Mouse (Mus musculus): ENCODE results near the gene Ndufa4l2. TPM values are rescaled to one million over a fixed set of nuclear protein-coding genes. Genes with fewer than 3 reads are reported as not detected.

The Ndufa4l2 gene
- polyA plus RNA-seq, 1 experiment from 2014 or later: 57.8 TPM

- H3K27ac ChIP-seq: no peak overlapping the region
- H3K4me3 ChIP-seq (replicated peaks; ENCODE audit: low read depth, low read length): no peak overlapping the region
- WGBS: 82% methylated on average over 3 of the region's 3 CpGs
- H3K9ac ChIP-seq (ENCODE audit: low read depth, low read length): no peak overlapping the region
- no peaks in the 10 kb centered on the region for H3K4me1 ChIP-seq (replicated peaks; ENCODE audit: insufficient read depth, low read length)
- ATAC-seq (replicated peaks; ENCODE audit: low FRiP score, low read depth): no peak
- no peak for DNase-seq (ENCODE audit: low spot score)
- TF ChIP-seq CTCF (IDR thresholded peaks at IDR 0.05; ENCODE audit: low read depth): no peak
- no peak overlapping the region for H3K4me2 ChIP-seq (ENCODE audit: low read length)
- peaks cover 56% of the 10 kb centered on the region for H3K36me3 ChIP-seq (ENCODE audit: insufficient read depth, low read length)
- H3K9me3 ChIP-seq (replicated peaks; ENCODE audit: low read length): no peaks in the 10 kb centered on the region
- H3K27me3 ChIP-seq (ENCODE audit: insufficient read depth, low read length): no peaks in the 10 kb centered on the region
Measured at GRCm38 (mm10) chr10:127492118-127492517, 22.6 kb upstream of the Ndufa4l2 start.

GRCm38 (mm10) chr10:127496156-127496555 is 18.6 kb upstream of the Ndufa4l2 start:
- no peak overlapping the region for H3K27ac ChIP-seq
- no peak for TF ChIP-seq CTCF (IDR thresholded peaks at IDR 0.05; ENCODE audit: low read depth)
- H3K9ac ChIP-seq (ENCODE audit: low read depth, low read length): no peak overlapping the region
- ATAC-seq (replicated peaks; ENCODE audit: low FRiP score, low read depth) (no peak), DNase-seq (ENCODE audit: low spot score) (no peak)
- peaks cover 67% of the 10 kb centered on the region for H3K36me3 ChIP-seq (ENCODE audit: insufficient read depth, low read length)
- H3K4me1 ChIP-seq (replicated peaks; ENCODE audit: insufficient read depth, low read length): no peaks in the 10 kb centered on the region
- 80% methylated on average over 3 of the region's 3 CpGs for WGBS
- H3K4me2 ChIP-seq (ENCODE audit: low read length): no peak overlapping the region
- H3K4me3 ChIP-seq (replicated peaks; ENCODE audit: low read depth, low read length): no peak overlapping the region
- no peaks in the 10 kb centered on the region for H3K9me3 ChIP-seq (replicated peaks; ENCODE audit: low read length)
- no peaks in the 10 kb centered on the region for H3K27me3 ChIP-seq (ENCODE audit: insufficient read depth, low read length)

DNA sequence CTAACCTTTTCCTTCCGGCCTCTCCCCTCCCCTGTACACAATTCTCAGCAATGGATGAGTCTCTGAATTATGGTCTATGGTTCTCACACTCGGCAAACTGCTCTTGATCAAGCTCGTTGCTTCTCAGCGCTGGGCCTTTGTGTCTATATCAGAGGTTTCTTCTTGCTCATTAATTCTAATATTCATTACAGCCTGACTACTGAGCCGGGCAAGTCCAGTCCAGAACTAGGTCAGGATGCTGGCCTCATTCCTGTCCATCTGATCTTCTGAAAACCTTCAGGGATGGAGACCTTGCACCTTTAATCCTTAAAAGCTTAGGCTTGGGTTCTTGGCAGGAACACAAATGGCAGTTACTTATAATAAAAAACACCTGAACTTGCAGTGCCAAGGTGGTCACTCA is 15.3 kb upstream of the Ndufa4l2 start:
- H3K27me3 ChIP-seq (ENCODE audit: insufficient read depth, low read length): no peaks in the 10 kb centered on the region
- no peaks in the 10 kb centered on the region for H3K9me3 ChIP-seq (replicated peaks; ENCODE audit: low read length)
- H3K9ac ChIP-seq (ENCODE audit: low read depth, low read length): no peak overlapping the region
- H3K36me3 ChIP-seq (ENCODE audit: insufficient read depth, low read length): peaks cover 45% of the 10 kb centered on the region
- H3K4me1 ChIP-seq (replicated peaks; ENCODE audit: insufficient read depth, low read length): no peaks in the 10 kb centered on the region
- no peak overlapping the region for H3K27ac ChIP-seq
- ATAC-seq (replicated peaks; ENCODE audit: low FRiP score, low read depth) (no peak), DNase-seq (ENCODE audit: low spot score) (no peak)
- no peak for TF ChIP-seq CTCF (IDR thresholded peaks at IDR 0.05; ENCODE audit: low read depth)
- H3K4me3 ChIP-seq (replicated peaks; ENCODE audit: low read depth, low read length): no peak overlapping the region
- no peak overlapping the region for H3K4me2 ChIP-seq (ENCODE audit: low read length)
- WGBS: 29% methylated on average over 5 of the region's 5 CpGs

DNA sequence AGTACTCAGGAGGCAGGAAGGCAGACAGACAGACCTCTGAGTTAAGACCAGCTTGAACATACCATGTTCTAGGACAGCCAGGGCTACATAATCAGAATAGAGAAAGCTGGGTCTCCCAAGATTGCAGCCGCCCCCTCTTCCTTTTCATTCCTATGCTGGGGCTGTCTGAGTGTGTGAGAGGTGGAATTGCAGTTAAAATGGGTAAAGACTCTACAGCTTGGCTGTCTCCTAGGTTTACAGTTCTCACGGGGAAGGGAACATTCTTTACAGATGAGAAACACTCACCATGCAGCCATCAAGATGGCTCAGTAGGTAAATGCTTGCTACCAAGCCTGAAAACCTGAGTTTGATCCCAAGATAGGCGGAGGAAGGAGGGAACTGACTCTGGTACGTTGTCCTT is 14.7 kb upstream of the Ndufa4l2 start:
- Histone ChIP-seq H3K27ac (no peak overlapping the region), H3K9me3 (replicated peaks; ENCODE audit: low read length) (no peaks in the 10 kb centered on the region), H3K36me3 (ENCODE audit: insufficient read depth, low read length) (peaks cover 40% of the 10 kb centered on the region), H3K4me1 (replicated peaks; ENCODE audit: insufficient read depth, low read length) (no peaks in the 10 kb centered on the region), H3K4me3 (replicated peaks; ENCODE audit: low read depth, low read length) (no peak overlapping the region), H3K9ac (ENCODE audit: low read depth, low read length) (no peak overlapping the region), H3K27me3 (ENCODE audit: insufficient read depth, low read length) (no peaks in the 10 kb centered on the region), H3K4me2 (ENCODE audit: low read length) (no peak overlapping the region)
- no peak for DNase-seq (ENCODE audit: low spot score)
- no peak for ATAC-seq (replicated peaks; ENCODE audit: low FRiP score, low read depth)
- WGBS: 85% methylated on average over 4 of the region's 4 CpGs
- TF ChIP-seq CTCF (IDR thresholded peaks at IDR 0.05; ENCODE audit: low read depth): no peak

GRCm38 (mm10) chr10:127500894-127501893 is 13.6 kb upstream of the Ndufa4l2 start, which contains the start of gene Stac3:
Gene Stac3, plus strand, starts transcription at chr10:127501686.
- no peaks in the 10 kb centered on the region for H3K9me3 ChIP-seq (replicated peaks; ENCODE audit: low read length)
- H3K9ac ChIP-seq (ENCODE audit: low read depth, low read length): no peak within 1 kb of the TSS
- no peak for ATAC-seq (replicated peaks; ENCODE audit: low FRiP score, low read depth)
- no peak within 1 kb of the TSS for H3K4me2 ChIP-seq (ENCODE audit: low read length)
- H3K4me1 ChIP-seq (replicated peaks; ENCODE audit: insufficient read depth, low read length): no peaks in the 10 kb centered on the region
- 55% methylated on average over 13 of the region's 13 CpGs for WGBS
- no peak within 1 kb of the TSS for H3K27ac ChIP-seq
- H3K4me3 ChIP-seq (replicated peaks; ENCODE audit: low read depth, low read length): no peak within 1 kb of the TSS
- DNase-seq (ENCODE audit: low spot score): no peak
- H3K36me3 ChIP-seq (ENCODE audit: insufficient read depth, low read length): peaks cover 34% of the 10 kb centered on the region
- TF ChIP-seq CTCF (IDR thresholded peaks at IDR 0.05; ENCODE audit: low read depth): no peak
- H3K27me3 ChIP-seq (ENCODE audit: insufficient read depth, low read length): no peaks in the 10 kb centered on the region

- Histone ChIP-seq H3K4me1 (replicated peaks; ENCODE audit: insufficient read depth, low read length) (peaks cover 20% of the 10 kb centered on the region; the same call in 1 of the 2 replicates), H3K4me2 (ENCODE audit: low read length) (peak overlapping the region; percentile 63), H3K4me3 (replicated peaks; ENCODE audit: low read depth, low read length) (no peak overlapping the region), H3K36me3 (ENCODE audit: insufficient read depth, low read length) (no peaks in the 10 kb centered on the region), H3K9ac (ENCODE audit: low read depth, low read length) (0 out of 2 replicates have a peak overlapping the region, but pooled peaks have one; percentile 4), H3K9me3 (replicated peaks; ENCODE audit: low read length) (no peaks in the 10 kb centered on the region), H3K27ac (no peak overlapping the region), H3K27me3 (ENCODE audit: insufficient read depth, low read length) (peaks cover 34% of the 10 kb centered on the region)
- WGBS: 6% methylated on average over 15 of the region's 15 CpGs
- peak; percentile 82 for TF ChIP-seq CTCF (IDR thresholded peaks at IDR 0.05; ENCODE audit: low read depth)
- ATAC-seq (replicated peaks; ENCODE audit: low FRiP score, low read depth) (peak; percentile 0; the same call in 1 of the 2 replicates), DNase-seq (ENCODE audit: low spot score) (peak; percentile 88)
Measured at GRCm38 (mm10) chr10:127508239-127508638, 6.5 kb upstream of the Ndufa4l2 start.

Measured in kidney, postnatal 0 days (tissue).